Mouse (Mus musculus) small intestine, adult 2 months (tissue): ENCODE results near the gene Hsp90ab1. TPM values are rescaled to one million over a fixed set of nuclear protein-coding genes. Genes with fewer than 3 reads are reported as not detected.

Experiments used
- H3K27ac ChIP-seq: fragments of 200-500 bp; 2 replicates; pipeline ENCODE4 v1.5.1; 2012; ENCODE audit warnings: low read depth, low read length, control low read depth, inconsistent platforms; ENCODE audit not compliant: insufficient read depth
- H3K27me3 ChIP-seq: fragments of 200-500 bp; 2 replicates; pipeline ENCODE4 v1.6.1; 2012; ENCODE audit warnings: mild to moderate bottlenecking, moderate library complexity, low read length, inconsistent platforms; ENCODE audit not compliant: control insufficient read depth, insufficient read depth
- H3K36me3 ChIP-seq: fragments of 200-500 bp; 2 replicates; pipeline ENCODE4 v1.6.1; 2012; ENCODE audit warnings: mild to moderate bottlenecking, low read length, control low read depth, inconsistent platforms; ENCODE audit not compliant: control insufficient read depth, insufficient read depth
- H3K4me1 ChIP-seq: fragments of 200-500 bp; 2 replicates; pipeline ENCODE4 v1.6.1; 2012; ENCODE audit warnings: low read length, inconsistent platforms, mixed read lengths; ENCODE audit not compliant: control insufficient read depth, insufficient read depth, insufficient read length
- H3K4me3 ChIP-seq: fragments of 200-500 bp; 2 replicates; pipeline ENCODE4 v1.5.1; 2012; ENCODE audit warnings: low read depth, mild to moderate bottlenecking, control low read depth, inconsistent platforms, low read length, moderate library complexity
- CTCF ChIP-seq: fragments of 200-500 bp; IDR thresholded peaks from 2 replicates; pipeline ENCODE4 v1.5.1; 2012; ENCODE audit warnings: low read depth, mild to moderate bottlenecking, control low read depth, inconsistent platforms, low read length, moderate library complexity, mixed read lengths; ENCODE audit not compliant: insufficient replicate concordance, insufficient read length; ENCODE audit errors: extremely low read depth
- POLR2A ChIP-seq: fragments of 200-500 bp; IDR thresholded peaks from 2 replicates; pipeline ENCODE4 v1.6.1; 2012; ENCODE audit warnings: low read depth, mild to moderate bottlenecking, control low read depth, inconsistent platforms, low read length, moderate library complexity
- WGBS: fragments of 180-500 bp; shearing (Covaris S2); methylation state at CpG from one replicate; pipeline ENCODE4 v1.1.7; 2018; 5-methylcytosine and 5-hydroxymethylcytosine counted together
- polyA plus RNA-seq: library from polyadenylated mRNA; depleted of rRNA; stranded (reverse); fragments of >200 nt; gene quantifications from 2 replicates; pipeline ENCODE4 v1.2.3, GENCODE M21; 2012; rRNA removed

The Hsp90ab1 gene
- polyA plus RNA-seq, 1 experiment: 157 TPM

DNA sequence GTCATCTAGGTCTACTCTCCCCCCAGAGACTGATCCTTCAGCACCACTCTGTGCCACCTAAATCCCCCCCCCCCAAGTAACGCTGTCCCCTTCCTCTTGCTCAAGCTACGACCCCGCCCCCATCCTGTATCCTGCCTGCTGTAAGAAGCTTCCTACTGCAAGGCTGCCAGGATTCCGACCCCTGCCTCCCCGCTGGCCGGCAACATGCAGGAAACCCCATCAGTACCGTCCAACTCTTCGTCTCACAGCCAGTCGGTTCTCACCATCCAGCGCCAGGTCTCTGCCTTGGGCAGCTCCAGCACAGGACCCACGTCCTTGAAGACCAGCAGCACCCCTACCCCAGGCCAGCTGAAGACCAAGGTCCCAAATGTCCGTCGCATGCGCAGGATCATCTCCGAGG lies 40.2 kb downstream of the Hsp90ab1 start:
- WGBS: 54% methylated on average over 15 of the region's 15 CpGs
- H3K27me3 ChIP-seq: peaks cover 10% of the 10 kb centered on the region; the same call in 1 of the 2 replicates
- no peaks in the 10 kb centered on the region for H3K36me3 ChIP-seq
- H3K27ac ChIP-seq: no peak overlapping the region
- H3K4me1 ChIP-seq: no peaks in the 10 kb centered on the region
- H3K4me3 ChIP-seq: no peak overlapping the region
- TF ChIP-seq CTCF: no peak
- TF ChIP-seq POLR2A: no peak

DNA sequence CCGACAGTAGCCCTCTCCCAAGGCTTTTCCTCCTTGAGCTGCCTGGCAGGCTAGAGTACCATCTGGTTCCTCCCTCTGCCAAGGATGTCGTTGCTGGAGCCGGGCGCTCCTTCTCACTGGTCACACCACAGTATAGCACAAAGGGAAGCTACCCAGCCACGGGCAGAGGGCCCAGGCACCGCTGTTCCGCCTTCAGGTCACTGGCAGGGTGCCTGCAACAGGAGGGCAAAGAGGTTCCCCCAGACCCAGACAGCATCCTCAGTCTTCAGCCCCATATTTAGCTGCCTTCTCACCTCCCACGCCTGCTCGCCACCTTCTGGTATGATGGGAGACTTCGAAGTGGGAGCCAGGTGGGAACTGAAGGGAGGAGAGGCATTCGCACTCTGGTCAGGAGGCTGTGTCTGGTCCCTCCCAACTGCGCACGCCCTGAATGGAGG lies 42.7 kb downstream of the Hsp90ab1 start:
- Histone ChIP-seq H3K4me1 (no peaks in the 10 kb centered on the region), H3K27me3 (peaks cover 7% of the 10 kb centered on the region; the same call in 1 of the 2 replicates), H3K4me3 (no peak overlapping the region), H3K36me3 (no peaks in the 10 kb centered on the region), H3K27ac (no peak overlapping the region)
- WGBS: 37% methylated on average over 13 of the region's 13 CpGs
- TF ChIP-seq CTCF (no peak), POLR2A (no peak)

DNA sequence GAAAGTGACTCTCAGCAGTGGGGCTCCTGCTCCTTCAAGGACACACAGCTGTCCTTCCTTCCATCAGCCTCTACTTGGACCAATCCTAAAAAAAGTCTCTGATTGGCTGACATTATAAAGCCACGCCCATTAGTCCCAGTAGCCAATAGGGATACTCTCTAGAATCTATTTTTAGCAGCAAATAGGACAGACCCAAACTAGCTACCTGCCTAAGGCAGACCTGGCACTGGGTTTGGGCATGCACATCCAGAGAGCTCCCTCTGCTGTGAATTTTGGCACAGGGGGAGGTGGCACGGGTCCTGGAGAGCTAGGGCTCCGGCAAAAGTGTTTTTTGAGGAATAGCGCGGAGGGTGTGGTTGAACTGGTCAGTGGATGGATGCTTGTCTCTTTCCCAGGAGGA lies 46.5 kb downstream of the Hsp90ab1 start:
- no peak for TF ChIP-seq CTCF
- Histone ChIP-seq H3K36me3 (no peaks in the 10 kb centered on the region), H3K27ac (no peak overlapping the region), H3K4me3 (no peak overlapping the region), H3K4me1 (no peaks in the 10 kb centered on the region), H3K27me3 (peaks cover 13% of the 10 kb centered on the region)
- WGBS: 23% methylated on average over 5 of the region's 5 CpGs

DNA sequence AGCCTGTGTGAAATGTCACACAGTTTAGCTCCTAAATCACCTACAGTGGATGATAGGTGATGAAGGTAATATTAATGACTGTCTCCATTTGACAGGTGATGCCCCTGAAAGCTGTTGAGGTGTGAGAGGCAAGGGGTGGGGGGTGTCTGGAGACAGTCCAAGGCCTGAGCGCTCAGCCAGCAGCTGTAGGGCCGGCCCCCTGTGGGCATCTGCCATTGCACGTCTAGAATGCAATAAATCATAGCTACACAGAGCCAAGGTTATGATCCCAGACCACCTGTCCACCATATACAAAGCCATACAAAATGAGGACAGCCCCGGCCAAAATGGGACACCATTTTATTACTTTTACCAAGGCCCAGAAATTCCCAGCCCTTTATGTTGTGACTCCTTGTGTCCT lies 48.1 kb downstream of the Hsp90ab1 start:
- Histone ChIP-seq H3K36me3 (no peaks in the 10 kb centered on the region), H3K4me3 (no peak overlapping the region), H3K27me3 (peaks cover 6% of the 10 kb centered on the region), H3K4me1 (no peaks in the 10 kb centered on the region), H3K27ac (no peak overlapping the region)
- TF ChIP-seq POLR2A: no peak
- TF ChIP-seq CTCF: no peak
- WGBS: 61% methylated on average over 4 of the region's 4 CpGs

DNA sequence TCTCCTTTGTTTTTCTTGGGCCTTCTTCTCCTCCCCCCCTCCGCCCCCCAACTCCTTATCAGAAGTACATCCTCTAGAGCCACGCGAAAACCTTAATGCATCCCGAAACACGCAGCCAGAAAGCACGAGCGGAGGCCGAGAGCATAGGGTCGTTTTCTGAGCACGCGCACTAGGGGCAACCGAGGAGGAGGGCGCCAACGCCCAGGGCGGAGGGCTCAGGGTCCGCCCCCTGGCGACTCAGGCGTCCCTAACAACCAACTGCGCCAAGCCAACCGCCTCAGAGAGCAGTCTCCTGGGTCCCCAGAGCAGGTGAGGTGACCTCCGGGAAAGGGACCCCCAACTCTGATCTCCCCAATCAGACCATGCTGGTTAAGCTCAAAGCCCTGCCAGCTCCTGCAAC lies 49.8 kb downstream of the Hsp90ab1 start, which contains the start of gene Tcte1:
Tcte1 (plus strand) TSS at position 172 of the 400 bp plus-strand sequence.
- no peaks in the 10 kb centered on the region; the same call in 1 of the 2 replicates for H3K36me3 ChIP-seq
- no peak for TF ChIP-seq POLR2A
- no peak for TF ChIP-seq CTCF
- no peak within 1 kb of the TSS for H3K27ac ChIP-seq
- WGBS: 4% methylated on average over 21 of the region's 21 CpGs
- no peak within 1 kb of the TSS for H3K4me3 ChIP-seq
- H3K4me1 ChIP-seq: no peaks in the 10 kb centered on the region
- H3K27me3 ChIP-seq: peaks cover 6% of the 10 kb centered on the region

DNA sequence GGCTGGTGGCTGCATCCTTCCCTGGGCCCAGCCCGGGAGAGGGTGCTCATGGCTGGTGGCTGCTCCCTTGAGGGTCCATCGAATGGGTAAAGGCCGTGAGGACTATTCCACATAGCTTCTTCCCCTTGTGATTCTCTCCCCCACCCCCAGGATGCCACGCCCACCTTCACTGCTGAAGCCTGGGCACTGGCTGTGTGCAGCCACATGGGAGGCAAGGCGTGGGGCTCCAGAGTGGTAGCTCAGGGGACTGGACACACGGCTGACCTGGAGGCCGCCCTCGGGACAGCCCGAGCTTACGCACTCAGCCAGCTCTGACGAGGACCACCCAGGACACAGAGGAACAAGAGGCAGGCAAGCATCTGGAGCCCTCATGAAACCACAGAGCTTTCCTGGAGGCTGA lies 52.9 kb downstream of the Hsp90ab1 start:
- Histone ChIP-seq H3K4me3 (no peak overlapping the region), H3K4me1 (no peaks in the 10 kb centered on the region), H3K27ac (no peak overlapping the region), H3K27me3 (peaks cover 6% of the 10 kb centered on the region), H3K36me3 (peaks cover 5% of the 10 kb centered on the region)
- WGBS: 85% methylated on average over 11 of the region's 11 CpGs
- TF ChIP-seq CTCF (no peak), POLR2A (no peak)

DNA sequence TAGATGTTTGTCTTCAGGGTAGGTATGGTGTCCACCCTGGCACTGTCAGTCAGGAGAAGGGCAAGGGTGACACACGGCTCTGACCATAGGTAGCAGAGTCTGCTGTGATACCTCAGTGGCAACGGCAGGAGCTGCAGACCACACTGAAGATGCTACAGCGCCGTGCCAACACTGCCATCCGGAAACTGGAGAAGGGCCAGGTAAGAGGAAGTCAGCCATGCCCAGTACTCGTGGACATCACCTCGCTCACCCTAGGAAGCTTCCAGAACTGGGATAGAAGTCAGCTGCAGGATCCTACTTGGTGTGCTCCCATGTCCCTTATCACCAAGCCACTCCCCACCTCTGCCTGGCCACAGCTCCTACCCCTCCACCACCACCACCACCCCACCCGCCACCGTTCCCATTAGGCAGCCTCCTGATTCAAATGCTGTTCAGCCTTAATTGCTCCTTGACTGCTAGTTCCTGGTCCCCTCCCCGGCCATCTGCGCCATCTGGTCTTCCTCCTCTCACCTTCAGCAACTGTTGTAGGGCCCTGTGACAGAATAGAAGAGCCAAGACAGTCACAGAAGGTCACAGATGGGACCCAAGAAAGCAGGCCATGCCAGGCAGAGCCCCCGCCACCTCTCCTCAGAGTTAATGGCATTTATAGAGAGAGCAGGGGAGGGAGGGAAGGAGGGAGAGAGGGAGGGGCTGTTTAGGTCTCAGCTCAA lies 54.1 kb downstream of the Hsp90ab1 start:
- peaks cover 5% of the 10 kb centered on the region for H3K36me3 ChIP-seq
- TF ChIP-seq POLR2A (no peak), CTCF (no peak)
- WGBS: 78% methylated on average over 12 of the region's 12 CpGs
- peaks cover 6% of the 10 kb centered on the region for H3K27me3 ChIP-seq
- no peak overlapping the region for H3K4me3 ChIP-seq
- H3K27ac ChIP-seq: no peak overlapping the region
- no peaks in the 10 kb centered on the region for H3K4me1 ChIP-seq

Other genes starting within 250 kb of the Hsp90ab1 start
- 2.1 and 4.2 TPM in 2 replicates for gene Cdc5l, start 139.5 kb downstream of the Hsp90ab1 start, polyA plus RNA-seq
- not detected in 2 replicates for gene Spats1, start 97.9 kb downstream of the Hsp90ab1 start, polyA plus RNA-seq
- gene Aars2, start 66.4 kb downstream of the Hsp90ab1 start, polyA plus RNA-seq: 9.8 and 10.5 TPM in 2 replicates
- 0.04 TPM in 2 replicates for gene Tcte1, start 49.8 kb downstream of the Hsp90ab1 start, polyA plus RNA-seq
- 0.53 and 0.94 TPM in 2 replicates for gene Tmem151b, start 23.6 kb downstream of the Hsp90ab1 start, polyA plus RNA-seq
- gene Nfkbie, start 17.6 kb downstream of the Hsp90ab1 start, polyA plus RNA-seq: 4.6 and 6.2 TPM in 2 replicates
- 98.2 and 105 TPM in 2 replicates for gene Slc35b2, start 9.4 kb downstream of the Hsp90ab1 start, polyA plus RNA-seq
- gene Slc29a1, start 26.3 kb upstream of the Hsp90ab1 start, polyA plus RNA-seq: 26.1 and 35.2 TPM in 2 replicates
- gene Mymx, start 28.8 kb upstream of the Hsp90ab1 start, polyA plus RNA-seq: 0.75 and 5.8 TPM in 2 replicates
- gene Capn11, start 86.1 kb upstream of the Hsp90ab1 start, polyA plus RNA-seq: 0.03 TPM in 1 of 2 replicates, not detected in the other
- gene Mrpl14, start 113.1 kb upstream of the Hsp90ab1 start, polyA plus RNA-seq: 105 and 161 TPM in 2 replicates
- 42.6 and 65.0 TPM in 2 replicates for gene Tmem63b, start 113.6 kb upstream of the Hsp90ab1 start, polyA plus RNA-seq
- not detected in 2 replicates for gene 1600014C23Rik, start 160.6 kb upstream of the Hsp90ab1 start, polyA plus RNA-seq